Mouse (Mus musculus) skeletal muscle tissue, adult 2 months (tissue): ENCODE measurements around the gene Mplkip.

Source experiments
- DNase-seq: peaks from one replicate; pipeline ENCODE4 v3.0.0-alpha.2; 2012; ENCODE audit warnings: low read depth, low spot score

Gene Mplkip

DNA sequence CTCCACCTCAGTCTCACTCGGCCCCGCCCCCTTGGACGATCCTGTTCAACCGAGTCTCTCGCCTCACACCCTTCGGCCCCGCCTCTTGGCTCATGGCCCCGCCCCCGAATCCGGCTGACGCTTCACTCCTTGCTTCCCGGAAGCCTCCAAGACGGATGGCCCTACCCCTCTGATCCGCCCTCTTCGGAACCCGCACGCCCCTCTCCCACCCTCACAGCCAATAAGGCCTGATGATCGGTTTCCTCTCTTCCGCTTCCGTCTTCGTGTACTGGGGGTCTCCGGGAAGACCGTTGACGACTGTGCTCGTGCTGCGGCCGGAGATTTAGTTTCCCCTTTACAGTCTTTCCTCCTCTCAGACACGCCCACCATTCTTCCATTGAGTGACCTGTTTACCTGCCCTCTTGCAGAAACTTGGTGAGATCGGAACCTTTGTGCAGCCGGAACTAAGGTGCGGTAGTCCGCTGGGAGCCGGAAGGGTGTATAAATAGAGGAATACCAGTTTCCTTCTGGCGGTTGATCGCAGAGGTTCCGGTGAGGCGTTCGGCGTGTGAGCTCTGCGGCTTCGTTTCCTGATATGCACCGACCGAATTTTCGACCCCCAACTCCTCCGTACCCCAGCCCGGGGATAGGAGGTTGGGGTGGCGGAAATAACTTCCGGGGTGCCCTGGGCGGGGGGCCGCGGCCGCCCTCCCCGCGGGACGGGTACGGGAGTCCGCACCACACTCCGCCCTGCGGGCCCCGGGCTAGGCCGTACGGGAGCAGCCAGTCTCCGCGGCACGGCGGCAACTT lies at the start of gene Mplkip, which contains the start of gene Sugct:
TSS of gene Mplkip (plus strand) at position 282 of the 789 bp plus-strand sequence.
TSS of gene Sugct (minus strand) at position 643 of the 789 bp plus-strand sequence.
- DNase-seq: peak; percentile 100

DNA sequence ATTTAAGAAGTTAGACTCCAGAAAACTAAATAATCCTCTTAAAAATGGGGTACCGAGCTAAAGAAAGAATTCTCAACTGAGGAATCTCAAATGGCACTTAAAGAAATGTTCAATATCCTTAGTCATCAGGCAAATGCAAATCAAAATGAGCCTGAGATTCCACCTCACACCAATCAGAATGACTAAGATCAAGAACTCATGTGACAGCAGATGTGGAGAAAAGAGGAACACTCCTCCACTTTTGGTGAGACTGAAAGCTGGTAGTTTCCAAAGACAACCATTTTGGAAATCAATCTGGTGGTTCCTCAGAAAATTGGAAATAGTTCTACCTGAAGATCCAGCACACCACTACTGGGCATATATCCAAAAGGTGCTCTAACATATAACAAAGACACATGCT lies 27.6 kb upstream of the Mplkip start:
- no peak for DNase-seq

DNA sequence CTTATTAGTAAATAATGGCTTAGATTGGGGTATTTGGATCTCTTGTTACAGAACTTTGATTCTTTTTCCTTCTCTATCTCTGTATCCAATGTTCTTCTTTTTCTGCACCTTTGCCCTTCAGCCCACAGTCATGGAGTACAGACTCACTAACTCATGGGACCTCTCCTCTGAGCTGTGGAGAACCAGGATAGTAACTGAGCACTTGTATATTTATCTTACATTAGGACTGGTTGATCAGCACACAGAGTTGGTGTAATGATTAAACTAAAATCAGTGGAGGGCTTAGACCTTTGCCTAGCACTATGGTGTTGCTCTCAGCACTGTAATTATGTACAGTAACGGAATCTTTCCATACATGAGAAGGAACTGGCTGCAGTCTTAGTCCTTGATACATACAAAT lies 23.9 kb upstream of the Mplkip start:
- DNase-seq: no peak

DNA sequence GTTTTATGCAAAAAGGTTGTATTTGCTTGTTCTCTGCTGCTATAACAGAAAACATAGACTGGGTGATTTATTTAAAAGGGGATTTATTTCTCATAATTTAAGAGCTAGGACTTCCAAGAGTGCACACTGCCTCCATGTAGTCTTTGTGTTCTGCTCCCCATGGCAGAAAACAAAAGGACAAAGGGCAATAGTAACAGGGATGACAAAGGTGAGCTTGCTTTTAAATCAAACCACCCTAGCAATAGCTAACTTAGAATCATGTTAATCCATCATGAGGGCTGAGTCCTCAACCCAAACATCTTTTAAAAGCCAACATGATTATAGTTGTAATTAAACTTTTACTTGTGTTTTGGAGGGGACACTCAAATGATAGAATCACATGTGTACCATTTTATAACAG lies 5.5 kb upstream of the Mplkip start:
- DNase-seq: no peak

DNA sequence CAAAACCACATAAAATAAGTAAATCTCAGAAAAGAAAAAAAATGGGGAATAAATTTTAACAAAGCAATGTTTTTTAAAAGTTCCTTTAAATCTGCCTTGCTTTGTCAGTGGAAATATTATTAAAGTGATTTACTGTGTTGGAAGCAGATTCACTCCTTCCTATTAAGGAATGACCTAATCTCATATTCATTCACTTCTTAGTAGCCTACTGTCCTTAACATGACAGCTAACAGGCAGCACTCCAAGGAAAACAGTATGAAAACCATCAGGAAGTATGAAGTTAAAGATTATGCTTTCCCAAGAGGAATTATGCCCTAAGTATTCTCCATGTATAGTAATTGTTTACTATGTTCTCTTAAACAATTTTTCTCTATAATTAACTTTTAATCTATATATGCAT lies 4.3 kb upstream of the Mplkip start:
- DNase-seq: no peak

DNA sequence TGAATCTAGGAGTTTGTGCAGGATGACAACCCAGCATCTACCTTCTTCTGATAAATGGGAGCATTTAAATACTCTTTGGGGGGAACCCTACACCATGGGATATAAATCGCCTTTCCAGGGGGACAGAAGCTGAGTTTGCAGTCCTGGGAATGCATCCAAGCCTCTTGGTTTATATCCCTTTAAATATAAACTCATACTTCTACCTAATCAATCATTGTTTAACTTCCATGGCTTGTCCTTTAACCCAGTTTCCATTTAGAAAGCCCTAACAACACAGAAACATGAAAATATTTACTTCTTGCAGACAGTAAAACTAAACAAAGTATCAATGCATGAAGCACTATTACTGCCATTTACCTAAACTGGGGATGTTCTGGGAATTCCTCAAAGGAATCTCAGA lies 3.6 kb upstream of the Mplkip start:
- no peak for DNase-seq

DNA sequence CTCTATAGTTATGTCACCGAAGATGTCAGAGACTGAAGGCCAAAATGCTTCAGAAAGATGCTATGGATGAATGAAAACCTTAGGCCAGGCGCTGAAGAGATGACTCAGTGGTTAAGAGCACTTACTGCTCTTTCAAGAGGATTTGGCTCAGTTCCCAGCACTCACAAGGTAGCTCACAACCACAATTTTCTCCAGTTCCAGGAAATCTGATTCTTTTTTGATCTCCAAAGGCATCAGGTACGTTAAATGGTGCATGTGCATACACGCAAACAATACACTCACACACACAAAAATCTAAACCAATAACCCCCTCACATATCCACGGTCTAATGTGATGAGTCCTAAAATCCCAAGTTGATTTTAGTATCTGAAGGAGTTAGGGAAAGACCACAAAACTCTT lies 1.2 kb upstream of the Mplkip start:
- peak; percentile 6 for DNase-seq

DNA sequence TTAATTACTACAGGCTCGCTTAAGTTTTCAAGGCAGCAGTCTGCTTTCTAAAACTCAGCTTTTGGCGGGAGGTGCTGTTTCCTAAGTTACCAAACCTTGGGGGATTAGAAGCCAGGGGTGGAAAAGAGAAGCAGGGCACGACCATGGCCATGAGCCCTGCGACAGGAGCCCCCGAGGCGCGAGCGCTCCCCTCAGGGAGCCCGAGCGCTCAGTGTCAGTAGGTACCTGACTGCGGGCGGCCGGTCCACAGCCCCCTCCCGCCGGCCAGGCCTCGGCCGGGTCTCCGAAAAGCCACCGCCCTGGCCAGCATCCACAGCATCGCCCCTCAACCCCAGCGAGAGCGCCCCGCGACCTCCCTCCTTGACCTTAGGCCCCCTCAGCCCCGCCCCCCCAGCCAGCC lies 578 bp upstream of the Mplkip start:
- DNase-seq: no peak

DNA sequence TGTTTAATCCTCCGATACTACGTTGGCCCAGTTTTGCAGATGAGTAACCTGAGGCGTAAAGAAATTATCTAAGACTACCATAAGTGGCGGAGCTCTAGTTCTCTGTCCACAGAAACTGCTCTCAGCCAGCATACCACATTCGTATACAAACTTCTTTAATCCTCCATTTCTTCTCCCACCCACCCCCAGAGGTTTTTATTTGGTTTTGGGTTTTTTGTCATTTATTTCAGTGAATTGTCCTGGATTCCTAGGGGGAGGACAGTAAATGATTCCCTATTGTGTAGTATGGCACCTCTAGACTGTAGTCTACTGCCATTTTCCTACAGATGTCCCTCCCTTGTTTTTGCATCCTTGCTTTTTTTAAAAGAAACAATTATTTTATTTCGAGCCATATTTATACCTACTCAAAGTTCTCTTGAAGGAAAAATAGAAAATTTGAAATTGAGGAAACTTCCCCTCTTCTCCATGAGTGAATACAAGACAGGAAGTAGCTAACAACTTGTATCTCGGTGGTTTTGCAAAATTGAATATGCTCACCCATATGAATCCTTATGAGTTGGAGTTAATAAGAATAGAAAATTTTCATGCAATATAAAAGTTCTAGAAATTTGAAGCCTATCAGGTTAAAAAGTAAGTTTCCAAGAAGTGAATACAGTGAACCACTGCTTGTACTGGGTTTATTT lies 1.0 kb downstream of the Mplkip start:
- DNase-seq: no peak

DNA sequence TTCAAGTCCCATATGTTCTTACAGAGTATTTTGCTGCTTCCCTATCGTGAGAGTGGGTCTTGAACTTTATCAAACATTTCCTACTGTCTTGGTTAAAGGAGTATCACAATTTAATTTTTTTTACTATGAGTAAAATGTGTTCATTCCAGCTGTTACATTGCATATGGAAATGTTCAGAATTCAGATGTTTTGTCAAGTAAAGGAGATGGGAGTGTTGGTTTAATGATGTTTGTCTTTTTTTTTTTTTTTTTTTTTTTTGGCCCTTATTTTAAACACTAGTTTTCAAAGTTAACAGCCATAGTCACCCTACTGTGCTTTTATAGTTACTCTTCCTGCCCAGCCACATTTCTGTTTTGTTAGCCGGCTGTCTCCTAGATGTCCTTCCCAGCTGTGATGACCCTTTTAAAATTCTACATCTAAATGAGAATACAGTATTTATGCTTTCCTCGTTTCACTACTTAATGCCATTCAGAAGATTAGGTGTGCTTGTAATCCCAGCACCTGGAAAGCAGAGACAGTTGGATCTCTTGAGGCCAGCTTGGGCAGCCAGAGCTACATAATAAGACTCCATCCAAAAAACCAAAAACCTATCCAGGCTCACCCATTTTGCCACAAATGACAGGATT lies 5.2 kb downstream of the Mplkip start:
- DNase-seq: no peak

DNA sequence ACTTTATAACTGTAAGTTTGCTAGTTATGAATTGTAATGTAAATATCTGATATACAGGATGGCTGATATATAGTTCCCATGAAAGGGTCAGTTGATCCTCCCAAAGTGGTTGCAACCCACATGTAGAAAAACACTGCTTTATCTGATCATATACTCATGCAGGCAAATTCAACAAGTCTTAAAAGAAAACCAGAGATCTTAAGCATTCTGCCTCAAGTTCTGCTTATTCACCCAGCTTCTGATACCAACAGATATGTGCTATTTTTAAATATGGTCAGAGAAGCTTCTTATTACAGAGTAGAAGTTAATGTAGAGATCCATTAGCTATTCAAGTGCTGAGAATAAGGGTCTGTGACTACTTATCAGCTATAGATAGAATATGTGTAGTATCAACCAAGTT lies 6.3 kb downstream of the Mplkip start:
- DNase-seq: no peak

DNA sequence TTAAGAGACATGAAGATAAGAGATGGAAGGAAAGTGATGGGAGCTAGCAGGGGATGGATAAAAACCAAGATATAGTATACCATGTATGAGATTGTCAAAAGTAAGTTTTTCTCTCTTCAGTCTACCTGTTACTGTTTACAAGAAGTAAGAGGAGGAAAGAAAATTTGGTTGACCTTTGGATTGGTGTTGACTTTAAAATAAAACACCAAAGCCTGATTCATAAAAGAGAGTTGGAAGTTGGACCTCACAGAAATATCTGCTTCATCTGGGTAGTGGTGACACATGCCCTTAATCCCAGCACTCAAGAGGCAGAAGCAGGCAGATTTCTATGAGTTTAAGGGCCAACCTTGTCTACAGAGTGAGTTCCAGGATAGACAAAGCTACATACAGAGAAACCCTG lies 7.3 kb downstream of the Mplkip start:
- DNase-seq: no peak

DNA sequence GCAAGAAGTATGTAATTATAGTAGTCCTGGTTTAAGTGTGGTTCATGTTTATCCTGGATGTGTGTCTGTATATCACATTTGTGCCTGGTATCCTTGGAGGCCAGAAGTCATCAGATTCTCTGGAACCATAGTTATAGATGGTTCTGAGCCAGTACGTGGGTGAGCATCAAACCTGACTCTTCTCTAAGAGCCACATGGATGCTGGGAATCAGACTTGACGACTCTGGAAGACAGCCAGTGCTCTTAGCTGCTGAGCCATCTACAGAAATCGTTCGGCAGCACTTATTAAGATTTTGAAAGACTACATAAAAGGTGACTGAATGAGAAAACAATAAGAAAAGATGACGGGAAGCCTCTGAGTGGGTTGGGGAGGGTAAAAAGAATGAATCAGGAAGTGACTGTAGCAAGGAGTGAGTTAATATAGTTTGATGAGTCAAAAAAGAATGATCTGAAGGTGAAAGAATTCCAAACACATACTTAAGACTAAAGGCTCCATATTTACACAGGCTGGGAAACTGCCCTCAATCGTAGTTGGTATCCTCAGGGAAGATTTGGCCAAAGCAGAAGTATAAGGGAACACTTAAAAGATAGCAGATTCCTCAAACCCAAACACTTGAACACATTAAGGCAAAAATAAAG lies 10.3 kb downstream of the Mplkip start:
- DNase-seq: no peak

DNA sequence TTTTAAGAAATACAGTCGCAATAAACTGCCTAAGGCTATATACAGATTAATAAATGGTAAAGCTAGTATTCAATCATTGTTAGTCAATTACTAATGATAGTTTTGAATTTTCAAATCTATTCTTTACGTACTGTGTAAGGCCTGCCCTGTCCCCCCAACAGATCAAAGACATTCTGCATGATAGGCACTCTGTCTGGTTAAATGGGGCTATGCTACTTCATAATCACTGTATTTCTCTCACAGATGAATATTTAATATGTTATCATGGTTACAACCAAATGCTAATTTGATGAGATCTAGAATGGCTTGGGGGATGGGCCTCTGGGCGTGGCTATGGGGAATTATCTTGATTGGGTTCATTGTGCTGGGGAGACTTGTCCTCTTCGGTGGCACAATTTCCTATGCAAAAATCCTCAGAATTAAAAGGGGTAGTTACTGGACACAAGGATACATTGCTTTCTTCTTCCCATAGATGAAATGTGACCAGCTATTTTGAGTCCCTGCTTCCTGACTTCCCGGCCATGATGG lies 13.9 kb downstream of the Mplkip start:
- DNase-seq: no peak

DNA sequence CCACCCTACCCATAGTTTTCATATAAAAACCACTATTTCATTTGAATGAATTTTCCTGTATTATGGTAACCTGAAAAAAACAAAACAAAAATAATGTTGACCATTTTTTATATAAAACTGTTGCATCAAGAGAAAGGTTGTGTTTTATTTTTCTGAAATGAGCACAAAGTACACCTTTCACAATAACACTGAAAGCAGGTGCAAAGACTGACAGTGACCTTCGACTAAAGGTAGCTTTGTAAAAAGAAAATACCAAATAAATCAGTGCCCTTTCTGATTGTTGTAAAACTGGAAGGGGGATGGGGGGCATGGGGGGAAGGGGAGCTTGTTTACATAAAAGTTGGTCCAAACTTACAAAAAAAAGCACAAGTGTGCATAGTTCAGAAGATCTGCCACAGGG lies 22.4 kb downstream of the Mplkip start:
- DNase-seq: no peak

DNA sequence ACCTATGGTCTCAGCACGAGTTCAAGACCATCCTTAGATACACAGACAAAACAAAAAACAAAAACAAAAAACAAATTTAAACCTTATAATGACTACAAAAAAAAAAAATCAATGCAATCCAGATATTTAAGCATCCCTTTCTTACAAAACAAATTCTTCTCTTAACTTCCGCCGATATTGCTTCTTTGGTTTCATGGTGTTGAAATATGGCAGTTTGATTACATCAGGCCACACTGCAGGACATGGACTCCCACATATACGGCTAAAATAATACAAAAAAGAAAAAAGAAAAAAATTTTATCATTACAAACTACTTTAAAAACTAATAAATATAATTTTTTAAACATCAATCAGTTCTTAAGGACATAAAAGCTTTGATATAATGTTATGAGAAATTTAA lies 32.9 kb downstream of the Mplkip start:
- no peak for DNase-seq

DNA sequence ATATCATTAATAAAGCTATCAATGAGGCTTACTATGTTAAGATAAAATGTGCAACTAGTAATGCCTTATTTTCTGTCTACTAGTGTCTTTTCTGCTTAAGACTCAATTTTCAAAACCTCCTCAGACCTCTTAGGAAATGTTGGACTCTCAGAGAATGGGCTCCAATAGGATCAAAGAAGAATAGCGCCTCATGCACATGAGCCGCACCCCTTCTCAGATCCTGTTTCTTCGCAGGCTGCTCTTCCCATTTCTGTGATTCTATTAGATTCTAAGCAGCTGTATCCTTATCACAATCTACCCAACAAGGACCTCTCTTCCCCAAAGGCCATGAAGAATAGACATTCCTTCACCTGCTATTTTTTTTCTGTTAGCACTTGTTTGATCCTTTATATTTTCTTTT lies 33.8 kb downstream of the Mplkip start:
- DNase-seq: no peak
